Comparison of ENCODE assay signal across 23 mouse cellular contexts in genomic region chr10:117714928-117715500, GRCm38 (mm10). TPM values are rescaled to one million over a fixed set of nuclear protein-coding genes. Genes with fewer than 3 reads are reported as not detected.
DNase-seq lines count a peak whose midpoint lies in the region; ATAC-seq and TF ChIP-seq lines count a peak whose summit lies in the region.
"Had no signal": no experiment of that assay in that cellular context is flagged by ENCODE, and none has a peak within 500 bp of the region (broad histone marks: within the 10 kb centered on the region; RNA-seq: fewer than 3 reads in every experiment).

No protein-coding gene starts in this region.

- no peaks in the 10 kb centered on the region for H3K36me3 ChIP-seq in heart, embryonic 10.5 days
- H3K36me3 ChIP-seq in C2C12 (ENCODE audit: control insufficient read depth, insufficient read depth) (no peaks in the 10 kb centered on the region), macrophage (ENCODE audit: inconsistent target) (no peaks in the 10 kb centered on the region)
- H3K36me3 ChIP-seq in liver, embryonic 12.5 days = no peaks in the 10 kb centered on the region
- H3K36me3 ChIP-seq: forebrain, embryonic 10.5 days; heart, embryonic 13.5 days had no signal

- H3K79me3 ChIP-seq in C2C12 (ENCODE audit: low read depth) = no peaks in the 10 kb centered on the region

- no peak overlapping the region for H3K4me2 ChIP-seq in liver, embryonic 12.5 days
- H3K4me2 ChIP-seq: forebrain, embryonic 13.5 days; heart, embryonic 13.5 days; hindbrain, embryonic 14.5 days had no signal

- DNase-seq in heart, embryonic 10.5 days (ENCODE audit: low spot score) = peak; percentile 28
- no peak for DNase-seq in heart, adult 8-10 months (ENCODE audit: low spot score)
- DNase-seq in adipocyte (ENCODE audit: low spot score) = peak; percentile 97
- no peak for DNase-seq in right cerebral cortex, postnatal 10 days (ENCODE audit: low spot score in 2 of 2)
- DNase-seq: adrenal gland, adult 8-10 months; adrenal gland, postnatal 25 days; cerebellum, adult 18-20 months; cerebellum, adult 9-10 months; cerebellum, postnatal 14 days; gastrocnemius, postnatal 10 days; heart, postnatal 14 days; heart, postnatal 4 days had no signal

- no peak overlapping the region for H3K27ac ChIP-seq in heart, embryonic 10.5 days
- peak overlapping the region; percentile 96 for H3K27ac ChIP-seq in macrophage
- no peak overlapping the region for H3K27ac ChIP-seq in liver, embryonic 12.5 days
- H3K27ac ChIP-seq: forebrain, embryonic 10.5 days; forebrain, embryonic 13.5 days; heart, embryonic 13.5 days; hindbrain, embryonic 14.5 days; hindbrain, postnatal 0 days had no signal

- H3ac ChIP-seq in C2C12 (ENCODE audit: control insufficient read depth, insufficient read length, low read depth) = no peak overlapping the region

- no peaks in the 10 kb centered on the region for H3K27me3 ChIP-seq in heart, embryonic 10.5 days (ENCODE audit: insufficient read depth, poor library complexity, severe bottlenecking)
- H3K27me3 ChIP-seq in C2C12 (ENCODE audit: control insufficient read depth, insufficient read depth, insufficient read length) = no peaks in the 10 kb centered on the region
- no peaks in the 10 kb centered on the region for H3K27me3 ChIP-seq in liver, embryonic 12.5 days (replicated peaks)
- H3K27me3 ChIP-seq: forebrain, embryonic 13.5 days; heart, embryonic 13.5 days; Patski had no signal

- peaks cover 28% of the 10 kb centered on the region for H3K4me1 ChIP-seq in heart, embryonic 10.5 days
- peaks cover 47% of the 10 kb centered on the region for H3K4me1 ChIP-seq in liver, embryonic 12.5 days

- H3K79me2 ChIP-seq in C2C12 (ENCODE audit: control insufficient read depth, insufficient read depth) (peaks cover 11% of the 10 kb centered on the region), macrophage (ENCODE audit: inconsistent target) (no peaks in the 10 kb centered on the region)

- H3K4me3 ChIP-seq in heart, embryonic 10.5 days = no peak overlapping the region
- H3K4me3 ChIP-seq in C2C12 (ENCODE audit: insufficient read depth, poor library complexity, severe bottlenecking) = no peak overlapping the region
- H3K4me3 ChIP-seq in macrophage (ENCODE audit: inconsistent target) = no peak overlapping the region
- H3K4me3 ChIP-seq in liver, embryonic 12.5 days = no peak overlapping the region
- H3K4me3 ChIP-seq: forebrain, embryonic 10.5 days; forebrain, embryonic 13.5 days; heart, embryonic 13.5 days had no signal

- WGBS in heart, embryonic 10.5 days = 68% methylated on average over 4 of the region's 4 CpGs
- 85% methylated on average over 4 of the region's 4 CpGs for WGBS in macrophage (ENCODE audit: missing documents)
- 51% methylated on average over 4 of the region's 4 CpGs for WGBS in liver, embryonic 12.5 days (ENCODE audit: insufficient replicate concordance)

- no peaks in the 10 kb centered on the region for H3K9me3 ChIP-seq in heart, embryonic 10.5 days
- H3K9me3 ChIP-seq in liver, embryonic 12.5 days (replicated peaks) = no peaks in the 10 kb centered on the region
- H3K9me3 ChIP-seq: forebrain, embryonic 10.5 days; forebrain, embryonic 13.5 days; heart, embryonic 13.5 days had no signal

- ATAC-seq in liver, embryonic 12.5 days = no peak
- ATAC-seq: forebrain, embryonic 13.5 days; forebrain, embryonic 16.5 days; hindbrain, postnatal 0 days; intestine, postnatal 0 days; Patski had no signal

- TF ChIP-seq CTCF in C2C12 (IDR thresholded peaks at IDR 0.05; ENCODE audit: control insufficient read depth, insufficient read depth, insufficient read length) = no peak

- H3K9ac ChIP-seq in liver, embryonic 12.5 days = no peak overlapping the region
- H3K9ac ChIP-seq: forebrain, embryonic 13.5 days; heart, embryonic 13.5 days; hindbrain, embryonic 14.5 days had no signal

TF ChIP-seq in C2C12, 6 proteins besides CTCF, POLR2A, EP300 and RAD21:
- TF ChIP-seq USF1 (IDR thresholded peaks at IDR 0.05; ENCODE audit: low read depth) (peak; percentile 27), CEBPB (IDR thresholded peaks at IDR 0.05; ENCODE audit: low read depth) (no peak)

RNA-seq across cellular contexts. Expression of gene Mdm2, which starts 4.5 kb away (rescaled TPM):
- polyA plus RNA-seq in heart, embryonic 10.5 days (2016; fragmentation: Nextera tagmentation; extraction: Ambion mirVana) = 56.4 and 59.3 TPM in 2 replicates
- 10 to 100 TPM; 47.6 to 55.1 (median 50.9) TPM for total RNA-seq in heart, adult 8-10 months (2022)
- polyA plus RNA-seq in C2C12 (2012; fragmentation: generic; extraction: Trizol) (36.0 TPM), macrophage (2018) (68.8 to 97.8 TPM (median 84.1 TPM) in 3 replicates)
- 1,000 to 10,000 TPM in 12 of 26 experiments, 100 to 1,000 TPM in 14; 488 to 3,376 (median 837) TPM for total RNA-seq in macrophage (2018; cell fraction: chromatin; rRNA removed)
- 100 to 1,000 TPM in 16 of 26 experiments, 10 to 100 TPM in 10; 72.5 to 455 (median 128) TPM for total RNA-seq in macrophage (2018; cell fraction: cytosol; rRNA removed)
- total RNA-seq in macrophage (2018; cell fraction: nucleus; rRNA removed) = 1,000 to 10,000 TPM in 7 of 26 experiments, 100 to 1,000 TPM in 19; 303 to 1,681 (median 684) TPM
- polyA plus RNA-seq in liver, embryonic 12.5 days (2016; fragmentation: Nextera tagmentation; extraction: Ambion mirVana) = 35.6 and 36.9 TPM in 2 replicates

RNA-seq across cellular contexts. Expression of gene Slc35e3, which starts 31.2 kb away (rescaled TPM):
- polyA plus RNA-seq in heart, embryonic 10.5 days (2016; fragmentation: Nextera tagmentation; extraction: Ambion mirVana) = 10.5 and 14.9 TPM in 2 replicates
- total RNA-seq in heart, adult 8-10 months (2022) = 1 to 10 TPM; 7.7 to 9.3 (median 7.8) TPM
- 12.8 TPM for polyA plus RNA-seq in C2C12 (2012; fragmentation: generic; extraction: Trizol)
- 10 to 100 TPM in 9 of 26 experiments, 1 to 10 TPM in 17; 5.3 to 16.2 (median 8.5) TPM for total RNA-seq in macrophage (2018; cell fraction: chromatin; rRNA removed)
- 10 to 100 TPM in 7 of 26 experiments, 1 to 10 TPM in 19; 6.6 to 12.5 (median 8.7) TPM for total RNA-seq in macrophage (2018; cell fraction: cytosol; rRNA removed)
- 10 to 100 TPM in 25 of 26 experiments, 1 to 10 TPM in 1; 9.2 to 24.5 (median 13.9) TPM for total RNA-seq in macrophage (2018; cell fraction: nucleus; rRNA removed)
- polyA plus RNA-seq in macrophage (2018) = 6.8 to 12.7 TPM (median 9.9 TPM) in 3 replicates
- 5.2 and 5.3 TPM in 2 replicates for polyA plus RNA-seq in liver, embryonic 12.5 days (2016; fragmentation: Nextera tagmentation; extraction: Ambion mirVana)

Comparison
In these comparisons a context has a peak if more than half of its experiments do, and no peak if none do; other contexts are left out.
1. DNase-seq: peak in heart, embryonic 10.5 days (single experiment) and adipocyte (single experiment); none in heart, adult 8-10 months (single experiment) and right cerebral cortex, postnatal 10 days (0 of 2).